Mouse (Mus musculus) embryonic facial prominence, embryonic 14.5 days (tissue): ENCODE measurements around the gene Gm45618. TPM values are rescaled to one million over a fixed set of nuclear protein-coding genes. Genes with fewer than 3 reads are reported as not detected.
"Not testable (repeated sequence)": the region's sequence is repeated elsewhere in the genome, so short reads cannot be mapped to it uniquely, and the experiment has no call there.

Experiments used
- ATAC-seq: fragments of 200-750 bp; cut with Nextera tagmentation; 2 replicates; pipeline ENCODE4 v1.8.0; 2017; ENCODE audit warnings: low read depth, moderate number of reproducible peaks, moderate TSS enrichment
- DNase-seq: peaks from one replicate; pipeline ENCODE4 v3.0.0-alpha.2; 2015; ENCODE audit warnings: low spot score
- H3K27ac ChIP-seq: fragments of 300-500 bp; sonication (generic); replicated peaks from 2 replicates; pipeline ENCODE4 v1.5.1; 2014; ENCODE audit warnings: low read depth, mild to moderate bottlenecking, low read length, moderate library complexity
- H3K27me3 ChIP-seq: fragments of 300-500 bp; sonication (generic); replicated peaks from 2 replicates; pipeline ENCODE4 v1.6.1; 2014; ENCODE audit warnings: low read length; ENCODE audit not compliant: control insufficient read depth, insufficient read depth
- H3K36me3 ChIP-seq: fragments of 300-500 bp; sonication (generic); 2 replicates; pipeline ENCODE4 v1.6.1; 2014; ENCODE audit warnings: low read length, mixed read lengths; ENCODE audit not compliant: control insufficient read depth, insufficient read depth
- H3K4me1 ChIP-seq: fragments of 300-500 bp; sonication (generic); 2 replicates; pipeline ENCODE4 v1.6.1; 2014; ENCODE audit warnings: antibody characterized with exemption, low read length; ENCODE audit not compliant: control insufficient read depth, insufficient read depth
- H3K4me2 ChIP-seq: fragments of 300-500 bp; sonication (generic); 2 replicates; pipeline ENCODE4 v1.6.1; 2014; ENCODE audit warnings: low read depth, mild to moderate bottlenecking, low read length, moderate library complexity, mixed read lengths
- H3K4me3 ChIP-seq: fragments of 300-500 bp; sonication (generic); 2 replicates; pipeline ENCODE4 v1.5.1; 2014; ENCODE audit warnings: low read depth, mild to moderate bottlenecking, low read length
- H3K9ac ChIP-seq: fragments of 300-500 bp; sonication (generic); 2 replicates; pipeline ENCODE4 v1.6.1; 2014; ENCODE audit warnings: low read depth, mild to moderate bottlenecking, low read length, moderate library complexity, mixed read lengths
- H3K9me3 ChIP-seq: fragments of 300-500 bp; sonication (generic); 2 replicates; pipeline ENCODE4 v1.6.1; 2016; ENCODE audit warnings: low read length; ENCODE audit not compliant: control insufficient read depth
- WGBS: fragments of 180-500 bp; shearing (Covaris S2); extraction: QIAGEN DNeasy Blood & Tissue Kit; methylation state at CpG from one replicate; pipeline ENCODE4 v1.1.7; 2014; 5-methylcytosine and 5-hydroxymethylcytosine counted together
- polyA plus RNA-seq: library from polyadenylated mRNA; unstranded; fragments of >200 nt; fragmentation: Nextera tagmentation; extraction: Ambion mirVana; gene quantifications from 2 replicates; pipeline ENCODE4 v1.2.1, GENCODE M21; 2014

Gene Gm45618
- polyA plus RNA-seq, 1 experiment from 2014 or later = 0.28 TPM

- no peak overlapping the region for H3K4me2 ChIP-seq
- no peak for ATAC-seq
- no peak overlapping the region for H3K4me3 ChIP-seq
- no peak overlapping the region for H3K9ac ChIP-seq
- no peak overlapping the region for H3K27ac ChIP-seq
- H3K27me3 ChIP-seq = no peaks in the 10 kb centered on the region
- no peaks in the 10 kb centered on the region for H3K9me3 ChIP-seq
- 38% methylated on average over 4 of the region's 4 CpGs for WGBS
- no peak for DNase-seq
- H3K36me3 ChIP-seq = no peaks in the 10 kb centered on the region
- H3K4me1 ChIP-seq = no peaks in the 10 kb centered on the region
Observed at GRCm38 (mm10) chr7:142145413-142145940, 24.9 kb upstream of the Gm45618 start.

DNA sequence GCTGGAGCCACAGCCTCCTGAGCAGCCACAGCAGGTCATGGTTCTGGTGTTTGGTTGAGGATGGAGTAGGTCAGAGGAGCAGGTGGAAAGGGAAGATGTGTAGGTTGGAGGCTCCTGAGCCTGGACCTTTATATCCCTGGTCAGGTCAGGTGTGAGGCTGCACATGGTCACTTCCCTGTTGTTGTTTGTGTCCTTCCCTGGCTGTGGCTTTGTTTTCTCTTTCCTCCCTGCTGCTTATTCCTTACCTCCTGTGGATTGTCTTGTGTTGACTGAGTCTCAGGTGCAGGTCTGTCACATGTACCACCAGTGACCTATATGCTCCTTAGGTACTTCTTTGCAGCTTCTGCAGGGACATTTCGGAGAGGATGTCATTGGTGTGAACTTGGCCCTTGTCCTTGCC, 24.0 kb upstream of the Gm45618 start, which contains the start of gene Gm45337:
Gene Gm45337, minus strand, starts transcription at position 101 of the 400 bp plus-strand sequence.
- Histone ChIP-seq H3K27ac (no peak within 1 kb of the TSS), H3K9me3 (no peaks in the 10 kb centered on the region), H3K4me2 (no peak within 1 kb of the TSS), H3K4me1 (no peaks in the 10 kb centered on the region), H3K9ac (no peak within 1 kb of the TSS), H3K27me3 (no peaks in the 10 kb centered on the region), H3K4me3 (no peak within 1 kb of the TSS), H3K36me3 (no peaks in the 10 kb centered on the region)
- WGBS = 83% methylated on average over 1 of the region's 1 CpGs
- DNase-seq (no peak), ATAC-seq (no peak)

DNA sequence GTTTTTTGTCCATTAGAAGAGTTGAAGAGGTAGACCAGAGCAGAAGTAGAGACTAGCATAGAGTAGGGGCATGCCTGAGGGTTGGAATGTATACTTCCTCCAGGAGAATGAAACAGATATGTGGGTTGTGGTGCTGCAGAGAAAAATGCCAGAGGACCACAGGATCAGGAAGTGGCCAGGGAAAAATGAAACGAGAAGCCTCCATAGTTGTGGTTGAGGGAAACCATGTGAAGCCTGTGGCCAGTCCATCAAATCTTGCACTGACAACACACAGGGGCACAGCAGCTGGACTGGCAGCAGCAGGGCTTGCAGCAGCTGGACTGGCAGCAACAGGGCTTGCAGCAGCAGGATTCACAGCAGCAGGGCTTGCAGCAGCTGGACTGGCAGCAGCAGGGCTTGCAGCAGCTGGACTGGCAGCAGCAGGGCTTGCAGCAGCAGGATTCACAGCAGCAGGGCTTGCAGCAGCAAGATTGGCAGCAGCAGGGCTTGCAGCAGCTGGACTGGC, 23.0 kb upstream of the Gm45618 start:
- not testable (repeated sequence) for ATAC-seq, H3K36me3 ChIP-seq
- 22% methylated on average over 1 of the region's 1 CpGs for WGBS

GRCm38 (mm10) chr7:142140696-142141095, 20.2 kb upstream of the Gm45618 start:
- no peak for DNase-seq
- no peaks in the 10 kb centered on the region for H3K36me3 ChIP-seq
- H3K9me3 ChIP-seq = no peaks in the 10 kb centered on the region
- no peak overlapping the region for H3K27ac ChIP-seq
- no peak overlapping the region for H3K4me3 ChIP-seq
- ATAC-seq = no peak
- H3K4me1 ChIP-seq = no peaks in the 10 kb centered on the region
- no peak overlapping the region for H3K9ac ChIP-seq
- H3K27me3 ChIP-seq = no peaks in the 10 kb centered on the region
- WGBS = 13% methylated on average over 1 of the region's 1 CpGs
- H3K4me2 ChIP-seq = no peak overlapping the region

More for the DNA sequence above, 23.0 kb upstream of the Gm45618 start:
- not testable (repeated sequence) for H3K4me3 ChIP-seq, H3K9ac ChIP-seq, H3K4me1 ChIP-seq, H3K4me2 ChIP-seq, H3K27ac ChIP-seq, H3K9me3 ChIP-seq, H3K27me3 ChIP-seq
- peak; percentile 1 for DNase-seq

GRCm38 (mm10) chr7:142135934-142136333, 15.4 kb upstream of the Gm45618 start, which contains the start of gene Gm39115:
Gm39115 (minus strand) TSS chr7:142136034.
- not testable (repeated sequence) for ATAC-seq, H3K9ac ChIP-seq, H3K36me3 ChIP-seq, H3K9me3 ChIP-seq, H3K4me3 ChIP-seq, H3K4me1 ChIP-seq, H3K27ac ChIP-seq, H3K27me3 ChIP-seq, DNase-seq, H3K4me2 ChIP-seq
- WGBS = 45% methylated on average over 1 of the region's 2 CpGs

DNA sequence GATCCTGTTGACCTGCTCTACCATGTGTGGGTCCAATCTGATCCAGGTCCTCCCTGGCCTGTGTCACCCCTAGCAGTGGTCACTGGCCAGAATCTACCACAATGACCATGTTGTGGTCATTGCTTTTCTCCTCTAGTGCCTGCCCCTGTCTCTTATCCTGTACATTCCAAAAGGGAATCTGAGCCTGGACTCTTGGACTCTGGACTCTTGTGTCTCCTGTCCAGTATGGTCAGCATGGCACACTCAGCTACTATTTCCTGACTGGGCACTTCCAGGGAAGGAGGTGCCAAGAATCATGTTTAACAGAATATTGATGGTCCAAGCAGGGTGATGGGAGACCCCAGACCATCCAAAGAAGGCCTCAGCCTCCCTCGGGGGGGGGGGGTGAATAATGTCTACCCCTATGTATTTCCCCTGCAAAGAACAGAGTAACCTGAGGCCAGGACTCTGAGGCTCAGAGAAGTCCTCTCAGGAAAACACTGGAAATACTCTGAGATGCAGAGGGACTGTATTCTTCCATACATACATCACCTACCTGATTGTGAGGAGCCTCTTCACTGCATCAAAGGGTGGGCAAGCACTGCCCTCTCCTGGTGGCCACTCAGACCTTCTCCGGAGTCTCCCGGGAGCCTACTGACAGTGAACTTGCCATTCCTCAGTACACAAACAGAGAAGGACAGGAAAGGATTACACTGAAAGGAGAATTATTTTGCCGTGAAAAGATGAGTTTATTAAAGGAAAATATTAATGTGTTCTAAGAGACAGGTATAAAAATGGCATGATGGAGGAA, 13.9 kb upstream of the Gm45618 start:
- Histone ChIP-seq H3K4me3 (no peak overlapping the region), H3K4me2 (no peak overlapping the region), H3K36me3 (no peaks in the 10 kb centered on the region), H3K27ac (no peak overlapping the region), H3K4me1 (no peaks in the 10 kb centered on the region), H3K9ac (no peak overlapping the region), H3K9me3 (no peaks in the 10 kb centered on the region), H3K27me3 (no peaks in the 10 kb centered on the region)
- no peak for DNase-seq
- 47% methylated on average over 4 of the region's 4 CpGs for WGBS
- no peak for ATAC-seq

DNA sequence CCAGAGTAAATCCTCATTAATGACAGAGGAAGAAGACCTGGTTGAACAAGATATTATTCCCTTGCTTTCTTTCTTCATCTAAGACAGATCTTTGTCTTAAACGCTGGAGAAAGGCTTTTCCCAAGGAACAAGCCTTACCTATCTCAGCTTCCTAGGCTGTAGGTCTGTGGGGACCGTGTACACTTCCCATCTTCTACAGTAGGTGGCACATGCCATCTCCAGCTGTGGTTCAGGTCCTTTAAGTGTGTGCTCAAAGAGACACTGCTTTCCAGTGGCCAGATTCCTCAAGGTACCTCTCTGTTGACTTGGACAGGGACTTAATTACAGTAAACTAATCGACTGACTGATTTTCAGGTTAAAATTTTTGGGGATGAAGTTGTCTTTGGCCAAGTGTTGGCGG, 8.3 kb upstream of the Gm45618 start:
- Histone ChIP-seq H3K4me2 (no peak overlapping the region), H3K9ac (no peak overlapping the region), H3K4me3 (no peak overlapping the region), H3K36me3 (no peaks in the 10 kb centered on the region), H3K4me1 (no peaks in the 10 kb centered on the region), H3K27me3 (no peaks in the 10 kb centered on the region), H3K27ac (no peak overlapping the region), H3K9me3 (no peaks in the 10 kb centered on the region)
- DNase-seq (no peak), ATAC-seq (no peak)
- WGBS = 60% methylated on average over 4 of the region's 4 CpGs

DNA sequence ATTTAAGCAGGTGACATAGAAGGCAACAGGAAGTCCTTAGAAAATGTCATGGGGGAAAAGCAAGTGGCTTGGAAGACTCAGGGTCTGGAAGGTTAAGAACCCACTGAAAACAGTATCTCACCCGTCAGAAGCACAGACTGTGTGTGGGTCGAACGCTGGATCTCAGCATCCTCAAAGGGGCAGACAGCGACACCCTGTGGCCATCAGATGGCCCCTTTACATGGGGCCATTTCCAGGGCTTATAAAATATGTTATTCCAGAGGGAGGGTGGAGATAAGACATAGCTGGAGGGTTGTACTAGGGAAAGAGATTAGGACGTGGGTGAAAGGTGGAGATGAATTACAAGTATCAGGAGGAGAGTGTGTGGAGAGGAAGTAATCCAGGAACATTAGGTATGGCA, 897 bp downstream of the Gm45618 start:
- no peak overlapping the region for H3K27ac ChIP-seq
- no peak overlapping the region for H3K4me3 ChIP-seq
- H3K4me1 ChIP-seq = no peaks in the 10 kb centered on the region
- DNase-seq (no peak), ATAC-seq (no peak)
- no peaks in the 10 kb centered on the region for H3K36me3 ChIP-seq
- 17% methylated on average over 5 of the region's 5 CpGs for WGBS
- no peak overlapping the region for H3K4me2 ChIP-seq
- H3K9me3 ChIP-seq = no peaks in the 10 kb centered on the region
- no peak overlapping the region for H3K9ac ChIP-seq
- H3K27me3 ChIP-seq = no peaks in the 10 kb centered on the region
